Mouse (Mus musculus) heart, adult 2 months (tissue): Measurements from ENCODE around the gene Adcy6.

Source experiments
- CTCF ChIP-seq: fragments of 200-600 bp; IDR thresholded peaks from 2 replicates; pipeline ENCODE4 v1.8.1; 2022; ENCODE audit warnings: antibody characterized with exemption, mild to moderate bottlenecking, moderate library complexity
- POLR2A ChIP-seq: fragments of 200-500 bp; IDR thresholded peaks from 2 replicates; pipeline ENCODE4 v1.6.1; 2011; ENCODE audit warnings: mild to moderate bottlenecking, low read depth, low read length, control low read depth; ENCODE audit not compliant: insufficient read depth

- TF ChIP-seq POLR2A = no peak
- TF ChIP-seq CTCF = no peak
Measured at GRCm38 (mm10) chr15:98616362-98617175, 6.7 kb upstream of the Adcy6 start.
